Mouse (Mus musculus) neural tube, embryonic 14.5 days (tissue): ENCODE measurements around the gene Ppfia4. TPM values are rescaled to one million over a fixed set of nuclear protein-coding genes. Genes with fewer than 3 reads are reported as not detected.

Source experiments
- ATAC-seq: fragments of 200-750 bp; cut with Nextera tagmentation; 2 replicates; pipeline ENCODE4 v1.8.0; 2017; ENCODE audit warnings: low read depth, mild to moderate bottlenecking, moderate TSS enrichment, moderate library complexity
- H3K27ac ChIP-seq: fragments of 300-500 bp; sonication (generic); 2 replicates; pipeline ENCODE4 v1.5.1; 2014; ENCODE audit warnings: low read depth, mild to moderate bottlenecking, control low read depth, low read length, moderate library complexity, mixed read lengths
- H3K27me3 ChIP-seq: fragments of 300-500 bp; sonication (generic); 2 replicates; pipeline ENCODE4 v1.6.1; 2014; ENCODE audit warnings: low read length; ENCODE audit not compliant: control insufficient read depth, insufficient read depth
- H3K36me3 ChIP-seq: fragments of 300-500 bp; sonication (generic); 2 replicates; pipeline ENCODE4 v1.6.1; 2014; ENCODE audit warnings: low read length, mixed read lengths; ENCODE audit not compliant: control insufficient read depth, insufficient read depth
- H3K4me1 ChIP-seq: fragments of 300-500 bp; sonication (generic); 2 replicates; pipeline ENCODE4 v1.6.1; 2014; ENCODE audit warnings: low read length; ENCODE audit not compliant: control insufficient read depth, insufficient read depth
- H3K4me2 ChIP-seq: fragments of 300-500 bp; sonication (generic); 2 replicates; pipeline ENCODE4 v1.6.1; 2014; ENCODE audit warnings: mild to moderate bottlenecking, low read depth, low read length, control low read depth
- H3K4me3 ChIP-seq: fragments of 300-500 bp; sonication (generic); 2 replicates; pipeline ENCODE4 v1.5.1; 2014; ENCODE audit warnings: low read depth, low read length, control low read depth, mixed read lengths
- H3K9ac ChIP-seq: fragments of 300-500 bp; sonication (generic); replicated peaks from 2 replicates; pipeline ENCODE4 v1.6.1; 2014; ENCODE audit warnings: low read depth, mild to moderate bottlenecking, control low read depth, low read length, mixed read lengths
- H3K9me3 ChIP-seq: fragments of 300-500 bp; sonication (generic); 2 replicates; pipeline ENCODE4 v1.6.1; 2016; ENCODE audit warnings: low read length; ENCODE audit not compliant: control insufficient read depth
- WGBS: fragments of 180-500 bp; shearing (Covaris S2); extraction: QIAGEN DNeasy Blood & Tissue Kit; methylation state at CpG from one replicate; pipeline ENCODE4 v1.1.7; 2014; 5-methylcytosine and 5-hydroxymethylcytosine counted together
- polyA plus RNA-seq: library from polyadenylated mRNA; unstranded; fragments of >200 nt; fragmentation: Nextera tagmentation; extraction: Ambion mirVana; gene quantifications from 2 replicates; pipeline ENCODE4 v1.2.1, GENCODE M21; 2014

The Ppfia4 gene
- polyA plus RNA-seq, 1 experiment from 2014 or later = 24.2 TPM

DNA sequence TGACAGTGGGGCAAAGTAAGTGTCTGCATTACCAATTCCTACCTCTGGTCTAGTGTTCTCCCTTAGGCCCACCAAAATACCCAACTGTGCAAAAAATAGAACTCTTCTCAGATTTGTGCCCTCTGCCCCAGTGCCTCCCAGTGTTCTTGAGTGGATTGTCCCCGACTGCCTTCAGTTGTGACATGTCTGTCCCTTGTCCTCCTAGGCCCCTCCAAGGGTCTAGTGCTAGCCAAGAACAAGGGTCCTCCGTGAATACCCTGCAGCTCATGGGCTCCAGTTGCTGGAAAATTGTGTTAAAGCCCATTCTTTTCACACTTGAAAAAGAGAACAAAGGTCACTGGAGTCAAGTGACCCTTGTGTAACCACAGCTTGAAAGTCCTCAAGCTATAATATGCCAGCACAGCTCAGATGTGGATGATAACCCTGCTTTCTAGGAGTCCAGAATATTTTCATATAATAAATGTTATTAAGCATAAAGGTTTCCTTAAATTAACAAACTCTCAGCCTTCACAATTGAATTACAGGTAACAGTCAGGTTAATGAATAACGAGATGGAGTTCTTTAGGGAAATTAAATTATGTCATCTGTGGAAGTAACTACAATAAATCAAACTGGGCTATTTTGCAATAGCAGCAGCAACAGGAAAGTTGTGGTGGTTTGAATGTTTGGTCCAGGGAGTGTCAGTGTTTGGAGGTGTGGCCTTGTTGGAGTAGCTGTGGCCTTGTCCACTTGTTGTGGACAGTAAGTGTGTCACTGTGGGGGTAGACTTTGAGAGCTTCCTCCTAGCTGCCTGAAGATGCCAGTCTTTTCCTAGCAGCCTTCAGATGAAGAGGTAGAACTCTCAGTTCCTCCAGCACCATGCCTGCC is 38.8 kb downstream of the Ppfia4 start:
- Histone ChIP-seq H3K4me1 (peaks cover 6% of the 10 kb centered on the region; the same call in 1 of the 2 replicates), H3K4me3 (no peak overlapping the region), H3K4me2 (no peak overlapping the region), H3K9me3 (no peaks in the 10 kb centered on the region), H3K9ac (no peak overlapping the region), H3K36me3 (no peaks in the 10 kb centered on the region), H3K27ac (no peak overlapping the region), H3K27me3 (peaks cover 7% of the 10 kb centered on the region)
- ATAC-seq = no peak
- WGBS = 57% methylated on average over 3 of the region's 3 CpGs

GRCm38 (mm10) chr1:134293276-134293675 is 39.5 kb downstream of the Ppfia4 start:
- no peaks in the 10 kb centered on the region for H3K4me1 ChIP-seq
- ATAC-seq = no peak
- no peak overlapping the region for H3K4me2 ChIP-seq
- H3K4me3 ChIP-seq = no peak overlapping the region
- WGBS = 90% methylated on average over 7 of the region's 7 CpGs
- no peak overlapping the region for H3K27ac ChIP-seq
- no peak overlapping the region for H3K9ac ChIP-seq
- no peaks in the 10 kb centered on the region for H3K36me3 ChIP-seq
- peaks cover 6% of the 10 kb centered on the region for H3K27me3 ChIP-seq
- no peaks in the 10 kb centered on the region for H3K9me3 ChIP-seq

GRCm38 (mm10) chr1:134292601-134293000 is 40.1 kb downstream of the Ppfia4 start:
- H3K4me2 ChIP-seq = no peak overlapping the region
- no peak for ATAC-seq
- WGBS = 42% methylated on average over 9 of the region's 9 CpGs

GRCm38 (mm10) chr1:134292073-134292472 is 40.7 kb downstream of the Ppfia4 start:
- Histone ChIP-seq H3K9ac (no peak overlapping the region), H3K9me3 (no peaks in the 10 kb centered on the region), H3K4me3 (no peak overlapping the region), H3K4me2 (no peak overlapping the region), H3K36me3 (no peaks in the 10 kb centered on the region), H3K27me3 (no peaks in the 10 kb centered on the region), H3K27ac (no peak overlapping the region), H3K4me1 (no peaks in the 10 kb centered on the region)
- no peak for ATAC-seq
- WGBS = 24% methylated on average over 5 of the region's 5 CpGs

More at GRCm38 (mm10) chr1:134292601-134293000, 40.1 kb downstream of the Ppfia4 start:
- Histone ChIP-seq H3K9me3 (no peaks in the 10 kb centered on the region), H3K27ac (no peak overlapping the region), H3K9ac (no peak overlapping the region), H3K4me1 (no peaks in the 10 kb centered on the region), H3K4me3 (no peak overlapping the region), H3K36me3 (no peaks in the 10 kb centered on the region), H3K27me3 (no peaks in the 10 kb centered on the region)

GRCm38 (mm10) chr1:134291555-134291954 is 41.2 kb downstream of the Ppfia4 start:
- 78% methylated on average over 8 of the region's 8 CpGs for WGBS
- Histone ChIP-seq H3K27ac (no peak overlapping the region), H3K4me2 (no peak overlapping the region), H3K4me3 (no peak overlapping the region), H3K4me1 (no peaks in the 10 kb centered on the region), H3K36me3 (no peaks in the 10 kb centered on the region), H3K27me3 (no peaks in the 10 kb centered on the region), H3K9ac (no peak overlapping the region), H3K9me3 (no peaks in the 10 kb centered on the region)
- ATAC-seq = no peak

DNA sequence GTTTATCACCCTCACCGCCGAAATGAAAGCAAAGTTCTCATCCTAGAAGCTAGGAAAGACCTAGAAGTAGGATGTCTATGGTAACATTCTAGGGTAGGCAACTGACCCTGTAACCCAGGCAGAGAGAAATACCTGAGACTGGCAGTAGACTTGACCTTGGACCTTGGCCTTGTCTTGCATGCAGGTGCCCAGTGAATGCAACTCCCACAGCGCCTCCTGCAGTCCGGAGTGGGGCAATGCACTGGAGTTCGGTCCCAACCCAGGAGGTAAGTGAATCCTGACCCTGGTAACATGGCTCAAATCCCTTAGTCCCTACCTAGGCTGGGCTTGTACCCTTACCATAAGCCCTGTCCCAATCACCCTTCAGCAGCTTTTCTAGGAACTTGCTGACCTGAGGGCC is 41.8 kb downstream of the Ppfia4 start:
- no peak for ATAC-seq
- Histone ChIP-seq H3K27me3 (no peaks in the 10 kb centered on the region), H3K4me1 (no peaks in the 10 kb centered on the region), H3K4me2 (no peak overlapping the region), H3K9me3 (no peaks in the 10 kb centered on the region), H3K9ac (no peak overlapping the region), H3K4me3 (no peak overlapping the region), H3K36me3 (no peaks in the 10 kb centered on the region), H3K27ac (no peak overlapping the region)
- WGBS = 71% methylated on average over 5 of the region's 5 CpGs

- Histone ChIP-seq H3K9ac (no peak overlapping the region), H3K27me3 (no peaks in the 10 kb centered on the region), H3K9me3 (no peaks in the 10 kb centered on the region), H3K4me3 (no peak overlapping the region), H3K4me1 (no peaks in the 10 kb centered on the region), H3K4me2 (no peak overlapping the region), H3K36me3 (no peaks in the 10 kb centered on the region), H3K27ac (no peak overlapping the region)
- no peak for ATAC-seq
- whole genome bisulfite sequencing = 91% methylated on average over 13 of the region's 13 CpGs
Observed at GRCm38 (mm10) chr1:134290300-134290699, 42.4 kb downstream of the Ppfia4 start.

DNA sequence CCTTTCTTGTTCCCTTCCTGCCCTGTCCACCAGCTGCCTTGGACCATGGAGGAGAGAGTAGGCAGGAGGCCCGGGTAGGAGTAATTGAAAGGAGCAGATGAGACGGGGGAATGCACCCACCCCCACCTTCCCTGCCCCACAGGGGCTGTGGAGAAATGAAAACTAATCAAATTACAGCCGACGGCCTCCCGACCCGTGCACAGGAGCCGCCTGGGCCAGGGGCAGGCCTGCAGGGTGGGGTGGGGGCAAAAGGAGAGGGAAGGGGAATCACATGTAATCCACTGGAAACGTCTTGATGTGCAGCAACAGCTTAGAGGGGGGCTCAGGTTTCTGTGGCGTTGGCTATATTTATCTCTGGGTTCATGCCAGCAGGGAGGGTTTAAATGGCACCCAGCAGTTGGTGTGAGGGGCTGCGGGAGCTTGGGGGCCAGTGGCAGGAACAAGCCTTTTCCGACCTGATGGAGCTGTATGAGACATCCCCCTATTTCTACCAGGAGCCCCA is 43.1 kb downstream of the Ppfia4 start, which contains the start of gene Myog:
Gene Myog, plus strand, starts transcription at position 392 of the 502 bp plus-strand sequence.
- no peaks in the 10 kb centered on the region for H3K4me1 ChIP-seq
- 42% methylated on average over 11 of the region's 11 CpGs for whole genome bisulfite sequencing
- no peaks in the 10 kb centered on the region for H3K36me3 ChIP-seq
- no peak within 1 kb of the TSS for H3K4me2 ChIP-seq
- H3K27me3 ChIP-seq = no peaks in the 10 kb centered on the region
- no peak within 1 kb of the TSS for H3K4me3 ChIP-seq
- H3K9ac ChIP-seq = no peak within 1 kb of the TSS
- no peaks in the 10 kb centered on the region for H3K9me3 ChIP-seq
- ATAC-seq = no peak
- no peak within 1 kb of the TSS for H3K27ac ChIP-seq

- Histone ChIP-seq H3K36me3 (no peaks in the 10 kb centered on the region), H3K27me3 (no peaks in the 10 kb centered on the region), H3K27ac (no peak overlapping the region), H3K4me1 (no peaks in the 10 kb centered on the region), H3K4me3 (no peak overlapping the region), H3K4me2 (no peak overlapping the region), H3K9me3 (no peaks in the 10 kb centered on the region), H3K9ac (no peak overlapping the region)
- 81% methylated on average over 3 of the region's 3 CpGs for WGBS
- no peak for ATAC-seq
Observed at GRCm38 (mm10) chr1:134288239-134288638, 44.5 kb downstream of the Ppfia4 start.
